Mouse (Mus musculus) kidney, adult 2 months (tissue): ENCODE results near the gene Atl2. TPM values are rescaled to one million over a fixed set of nuclear protein-coding genes. Genes with fewer than 3 reads are reported as not detected.

Experiments used
- DNase-seq: peaks from one replicate; pipeline ENCODE4 v3.0.0; 2021
- H3K27ac ChIP-seq: fragments of 200-500 bp; 2 replicates; pipeline ENCODE4 v1.5.1; 2012; ENCODE audit warnings: low read depth, low read length, control low read depth, inconsistent platforms; ENCODE audit not compliant: insufficient read depth
- H3K27me3 ChIP-seq: fragments of 200-500 bp; replicated peaks from 2 replicates; pipeline ENCODE4 v1.6.1; 2012; ENCODE audit warnings: mild to moderate bottlenecking, moderate library complexity, low read length, inconsistent platforms; ENCODE audit not compliant: control insufficient read depth, insufficient read depth
- H3K36me3 ChIP-seq: fragments of 200-500 bp; 2 replicates; pipeline ENCODE4 v1.6.1; 2012; ENCODE audit warnings: mild to moderate bottlenecking, moderate library complexity, low read length, inconsistent platforms; ENCODE audit not compliant: control insufficient read depth, insufficient read depth
- H3K4me1 ChIP-seq: fragments of 200-500 bp; 2 replicates; pipeline ENCODE4 v1.6.1; 2011; ENCODE audit warnings: low read length; ENCODE audit not compliant: control insufficient read depth, insufficient read depth
- H3K4me3 ChIP-seq: fragments of 200-500 bp; 2 replicates; pipeline ENCODE4 v1.5.1; 2011; ENCODE audit warnings: mild to moderate bottlenecking, low read depth, low read length, control low read depth; ENCODE audit not compliant: insufficient read depth
- CTCF ChIP-seq: fragments of 200-500 bp; conservative IDR thresholded peaks from 2 replicates; pipeline ENCODE4 v1.5.1; 2011; ENCODE audit warnings: low read depth, mild to moderate bottlenecking, control low read depth, low read length, moderate library complexity, mixed read lengths; ENCODE audit not compliant: insufficient read depth, insufficient read length
- POLR2A ChIP-seq: fragments of 200-500 bp; IDR thresholded peaks from one replicate; pipeline ENCODE4 v1.6.1; 2011; ENCODE audit warnings: low read depth, low read length, control low read depth
- WGBS: fragments of 180-500 bp; shearing (Covaris S2); methylation state at CpG from one replicate; pipeline ENCODE4 v1.1.7; 2018; 5-methylcytosine and 5-hydroxymethylcytosine counted together
- polyA plus RNA-seq: library from polyadenylated mRNA; depleted of rRNA; stranded (reverse); fragments of >200 nt; gene quantifications from 2 replicates; pipeline ENCODE4 v1.2.3, GENCODE M21; 2012

Atl2 gene
- polyA plus RNA-seq, 1 experiment, result 18.0 TPM

DNA sequence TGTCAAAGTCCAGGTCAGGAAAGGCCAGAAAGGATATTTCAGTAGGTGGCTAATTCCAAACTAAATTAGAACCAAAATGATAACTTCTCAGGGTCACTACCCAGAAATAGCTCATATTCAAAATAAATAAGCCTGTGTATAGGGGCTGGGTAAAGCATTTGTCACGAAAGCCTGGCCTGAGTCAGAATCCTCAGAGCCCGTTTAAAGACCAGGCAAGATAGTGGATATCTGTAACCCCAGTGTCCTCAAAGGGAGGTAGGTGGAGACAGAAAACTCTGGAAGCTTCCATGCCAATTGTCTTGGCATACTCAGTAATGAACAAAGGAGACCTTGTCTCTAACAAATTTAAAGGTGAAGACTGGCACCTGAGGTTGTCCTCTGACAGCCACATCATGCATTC is 16.3 kb upstream of the Atl2 start:
- TF ChIP-seq CTCF (no peak), POLR2A (no peak)
- H3K27me3 ChIP-seq, result no peaks in the 10 kb centered on the region
- no peak for DNase-seq
- 54% methylated on average over 2 of the region's 2 CpGs for WGBS
- no peak overlapping the region for H3K27ac ChIP-seq
- no peak overlapping the region for H3K4me3 ChIP-seq
- no peaks in the 10 kb centered on the region for H3K4me1 ChIP-seq
- no peaks in the 10 kb centered on the region for H3K36me3 ChIP-seq

DNA sequence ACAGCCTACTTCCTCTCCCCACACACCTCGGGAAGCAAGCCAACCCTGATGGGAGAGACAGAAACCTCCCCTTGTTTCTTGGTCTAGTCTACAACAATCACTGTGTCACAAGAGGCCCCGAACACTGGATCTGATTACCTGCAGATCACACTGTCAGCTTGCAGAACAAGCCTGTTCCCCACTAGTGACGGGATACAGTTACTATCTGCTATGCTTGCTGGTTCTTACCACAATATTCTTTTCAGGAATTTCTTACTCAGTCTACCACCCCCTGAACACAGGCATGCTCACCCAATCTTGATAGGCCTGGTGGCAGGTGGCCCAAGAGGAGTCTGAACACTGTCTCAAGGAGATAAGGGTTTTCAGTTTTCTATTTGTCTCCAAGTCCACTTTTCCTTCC is 15.8 kb upstream of the Atl2 start:
- 57% methylated on average over 3 of the region's 3 CpGs for WGBS
- H3K36me3 ChIP-seq, result no peaks in the 10 kb centered on the region

GRCm38 (mm10) chr17:79909571-79909970 is 13.6 kb upstream of the Atl2 start:
- no peak overlapping the region for H3K27ac ChIP-seq
- H3K27me3 ChIP-seq, result no peaks in the 10 kb centered on the region
- no peak for DNase-seq
- no peaks in the 10 kb centered on the region for H3K36me3 ChIP-seq
- H3K4me1 ChIP-seq, result no peaks in the 10 kb centered on the region
- WGBS, result 77% methylated on average over 12 of the region's 12 CpGs
- H3K4me3 ChIP-seq, result no peak overlapping the region
- no peak for TF ChIP-seq POLR2A
- no peak for TF ChIP-seq CTCF

More for the DNA sequence above, 15.8 kb upstream of the Atl2 start:
- H3K4me1 ChIP-seq, result no peaks in the 10 kb centered on the region
- H3K27me3 ChIP-seq, result no peaks in the 10 kb centered on the region
- TF ChIP-seq CTCF, result no peak
- no peak for TF ChIP-seq POLR2A
- no peak overlapping the region for H3K27ac ChIP-seq
- H3K4me3 ChIP-seq, result no peak overlapping the region
- DNase-seq, result no peak

- TF ChIP-seq CTCF, result no peak
- no peak for TF ChIP-seq POLR2A
- no peak for DNase-seq
- Histone ChIP-seq H3K27ac (no peak overlapping the region), H3K4me3 (no peak overlapping the region), H3K36me3 (no peaks in the 10 kb centered on the region), H3K27me3 (no peaks in the 10 kb centered on the region), H3K4me1 (no peaks in the 10 kb centered on the region)
- 69% methylated on average over 4 of the region's 4 CpGs for WGBS
These were observed 11.8 kb upstream of the Atl2 start for GRCm38 (mm10) chr17:79907698-79908097.

DNA sequence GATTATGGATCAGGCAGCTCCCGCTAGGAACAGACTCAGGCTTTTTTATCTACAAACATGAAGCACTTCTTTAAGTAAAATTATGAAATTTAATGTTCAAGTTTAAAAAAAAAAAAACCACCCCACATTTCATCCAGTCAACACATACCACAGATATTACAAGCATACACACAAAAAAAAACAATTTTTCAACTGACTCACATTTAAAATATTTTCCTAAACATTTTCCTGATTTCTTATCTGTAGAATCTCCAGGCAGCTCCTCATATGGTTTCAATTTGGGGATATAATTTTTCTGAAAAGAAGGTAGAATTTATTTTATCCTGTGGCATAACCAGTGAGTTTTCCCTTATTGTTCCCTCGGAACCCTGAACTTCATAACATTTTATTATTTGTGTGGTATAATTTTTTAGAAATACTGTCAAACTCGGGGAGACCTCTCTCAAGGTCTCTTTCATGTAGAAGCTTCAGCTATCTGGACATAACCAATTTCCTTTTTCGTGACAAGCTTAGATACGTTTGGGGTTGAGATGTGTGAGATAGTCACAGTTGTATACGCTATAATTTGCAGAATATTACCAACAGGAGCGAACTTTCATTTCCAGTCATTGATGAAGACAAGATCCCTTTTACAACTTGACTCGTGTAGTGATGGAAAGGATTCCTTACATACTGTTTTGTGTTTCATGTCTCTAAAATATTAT is 11.0 kb upstream of the Atl2 start:
- Histone ChIP-seq H3K36me3 (no peaks in the 10 kb centered on the region), H3K4me3 (no peak overlapping the region), H3K4me1 (no peaks in the 10 kb centered on the region), H3K27me3 (no peaks in the 10 kb centered on the region), H3K27ac (no peak overlapping the region)
- no peak for DNase-seq
- 90% methylated on average over 8 of the region's 8 CpGs for WGBS
- TF ChIP-seq POLR2A, result no peak
- TF ChIP-seq CTCF, result no peak

DNA sequence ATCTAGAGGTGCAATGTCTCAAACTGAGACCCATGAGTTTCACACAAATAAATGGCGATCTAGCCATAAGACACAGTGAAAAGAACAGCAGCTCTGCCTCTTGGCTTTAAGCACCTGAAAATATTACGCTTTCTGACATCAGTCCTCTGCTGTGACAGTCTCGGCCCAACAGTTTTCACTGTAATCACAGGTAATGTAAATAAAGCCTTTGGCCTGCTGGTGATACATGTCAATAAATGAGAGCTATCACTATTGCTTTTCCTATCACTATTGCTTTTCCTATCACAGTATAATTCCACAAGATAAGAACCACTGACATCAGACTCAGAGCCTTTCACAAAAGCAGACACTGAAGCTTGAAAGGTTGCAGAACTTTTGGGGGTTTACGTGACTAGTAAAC is 8.7 kb upstream of the Atl2 start:
- no peaks in the 10 kb centered on the region for H3K36me3 ChIP-seq
- no peak overlapping the region for H3K27ac ChIP-seq
- no peaks in the 10 kb centered on the region for H3K27me3 ChIP-seq
- H3K4me1 ChIP-seq, result no peaks in the 10 kb centered on the region
- no peak for TF ChIP-seq CTCF
- TF ChIP-seq POLR2A, result no peak
- WGBS, result 94% methylated on average over 4 of the region's 4 CpGs
- DNase-seq, result no peak
- no peak overlapping the region for H3K4me3 ChIP-seq

GRCm38 (mm10) chr17:79901207-79901606 is 5.3 kb upstream of the Atl2 start:
- H3K36me3 ChIP-seq, result no peaks in the 10 kb centered on the region
- 54% methylated on average over 6 of the region's 6 CpGs for WGBS
- no peak overlapping the region for H3K27ac ChIP-seq
- TF ChIP-seq POLR2A (no peak), CTCF (no peak)
- H3K4me3 ChIP-seq, result no peak overlapping the region
- no peaks in the 10 kb centered on the region; the same call in 1 of the 2 replicates for H3K27me3 ChIP-seq
- no peaks in the 10 kb centered on the region; the same call in 1 of the 2 replicates for H3K4me1 ChIP-seq
- DNase-seq, result no peak

GRCm38 (mm10) chr17:79898156-79898746 is 2.3 kb upstream of the Atl2 start:
- H3K36me3 ChIP-seq, result no peaks in the 10 kb centered on the region
- H3K27me3 ChIP-seq, result no peaks in the 10 kb centered on the region; the same call in 1 of the 2 replicates
- H3K4me1 ChIP-seq, result peaks cover 7% of the 10 kb centered on the region; the same call in 1 of the 2 replicates
- no peak overlapping the region for H3K4me3 ChIP-seq
- WGBS, result 75% methylated on average over 6 of the region's 6 CpGs
- DNase-seq, result no peak
- TF ChIP-seq POLR2A (no peak), CTCF (no peak)
- no peak overlapping the region for H3K27ac ChIP-seq
